Mouse (Mus musculus) lung, embryonic 15.5 days (tissue): Measurements from ENCODE around the gene Serinc4. TPM values are rescaled to one million over a fixed set of nuclear protein-coding genes. Genes with fewer than 3 reads are reported as not detected.
A peak's percentile ranks its signal among the peaks of the same experiment; 100 is the strongest.

Experiments used
- ATAC-seq: fragments of 200-750 bp; cut with Nextera tagmentation; 2 replicates; pipeline ENCODE4 v1.8.0; 2017; ENCODE audit warnings: moderate number of reproducible peaks, borderline replicate concordance; ENCODE audit not compliant: low FRiP score, low TSS enrichment; ENCODE audit errors: extremely low read depth
- H3K27ac ChIP-seq: fragments of 300-500 bp; sonication (generic); 2 replicates; pipeline ENCODE4 v1.5.1; 2015; ENCODE audit warnings: moderate library complexity, mild to moderate bottlenecking, inconsistent platforms
- H3K27me3 ChIP-seq: fragments of 300-500 bp; sonication (generic); 2 replicates; pipeline ENCODE4 v1.6.1; 2015; ENCODE audit warnings: inconsistent platforms
- H3K36me3 ChIP-seq: fragments of 300-500 bp; sonication (generic); 2 replicates; pipeline ENCODE4 v1.6.1; 2015; ENCODE audit warnings: inconsistent platforms
- H3K4me1 ChIP-seq: fragments of 300-500 bp; sonication (generic); 2 replicates; pipeline ENCODE4 v1.6.1; 2015; ENCODE audit warnings: inconsistent platforms
- H3K4me2 ChIP-seq: fragments of 300-500 bp; sonication (generic); 2 replicates; pipeline ENCODE4 v1.6.1; 2015; ENCODE audit warnings: inconsistent platforms, mild to moderate bottlenecking, moderate library complexity
- H3K4me3 ChIP-seq: fragments of 300-500 bp; sonication (generic); 2 replicates; pipeline ENCODE4 v1.5.1; 2015; ENCODE audit warnings: mild to moderate bottlenecking, inconsistent platforms
- H3K9ac ChIP-seq: fragments of 300-500 bp; sonication (generic); 2 replicates; pipeline ENCODE4 v1.6.1; 2015; ENCODE audit warnings: inconsistent platforms
- H3K9me3 ChIP-seq: fragments of 300-500 bp; sonication (generic); 2 replicates; pipeline ENCODE4 v1.6.1; 2016; ENCODE audit warnings: inconsistent platforms
- WGBS: fragments of 180-500 bp; shearing (Covaris S2); methylation state at CpG from one replicate; pipeline ENCODE4 v1.1.7; 2015; 5-methylcytosine and 5-hydroxymethylcytosine counted together
- polyA plus RNA-seq: library from polyadenylated mRNA; unstranded; fragments of >200 nt; fragmentation: Nextera tagmentation; extraction: Ambion mirVana; gene quantifications from 2 replicates; pipeline ENCODE4 v1.2.1, GENCODE M21; 2015

Gene Serinc4
- polyA plus RNA-seq, 1 experiment from 2014 or later = 0.07 TPM

GRCm38 (mm10) chr2:121445117-121445516 is 11.5 kb downstream of the Serinc4 start:
- Histone ChIP-seq H3K9me3 (no peaks in the 10 kb centered on the region), H3K9ac (no peak overlapping the region), H3K36me3 (no peaks in the 10 kb centered on the region), H3K27ac (no peak overlapping the region), H3K4me3 (no peak overlapping the region), H3K4me1 (peaks cover 25% of the 10 kb centered on the region), H3K4me2 (no peak overlapping the region), H3K27me3 (peaks cover 4% of the 10 kb centered on the region; the same call in 1 of the 2 replicates)
- WGBS = 75% methylated on average over 3 of the region's 3 CpGs
- ATAC-seq = no peak

DNA sequence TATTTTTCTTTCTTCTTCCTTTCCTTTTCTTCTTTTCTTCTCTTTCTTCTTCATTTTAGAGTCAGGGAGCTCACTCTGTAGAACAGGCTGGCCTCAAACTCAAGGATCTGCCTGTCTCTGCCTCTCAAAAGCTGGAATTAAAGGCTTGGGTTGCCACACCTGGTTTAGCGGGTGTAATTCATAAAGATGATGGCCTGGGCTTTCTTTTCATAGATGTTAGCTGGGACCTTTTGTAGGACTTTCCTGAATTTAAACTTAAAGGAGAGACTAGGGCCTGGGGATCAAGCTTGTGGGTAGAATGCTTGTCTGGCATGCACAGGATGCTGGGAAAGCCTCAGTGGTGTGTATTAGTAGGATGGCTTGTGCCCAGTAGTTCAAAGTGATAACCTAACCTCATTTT is 12.4 kb downstream of the Serinc4 start, which contains the start of gene Ell3:
Ell3 (minus strand) TSS at position 101 of the 400 bp plus-strand sequence.
- 78% methylated on average over 1 of the region's 1 CpGs for WGBS
- H3K9ac ChIP-seq = no peak within 1 kb of the TSS; the same call in 1 of the 2 replicates
- H3K4me1 ChIP-seq = peaks cover 25% of the 10 kb centered on the region
- peaks cover 4% of the 10 kb centered on the region; the same call in 1 of the 2 replicates for H3K27me3 ChIP-seq
- no peak for ATAC-seq
- H3K27ac ChIP-seq = no peak within 1 kb of the TSS
- no peak within 1 kb of the TSS for H3K4me3 ChIP-seq
- H3K9me3 ChIP-seq = no peaks in the 10 kb centered on the region
- H3K36me3 ChIP-seq = peaks cover 7% of the 10 kb centered on the region
- H3K4me2 ChIP-seq = peak within 1 kb of the TSS; percentile 91

DNA sequence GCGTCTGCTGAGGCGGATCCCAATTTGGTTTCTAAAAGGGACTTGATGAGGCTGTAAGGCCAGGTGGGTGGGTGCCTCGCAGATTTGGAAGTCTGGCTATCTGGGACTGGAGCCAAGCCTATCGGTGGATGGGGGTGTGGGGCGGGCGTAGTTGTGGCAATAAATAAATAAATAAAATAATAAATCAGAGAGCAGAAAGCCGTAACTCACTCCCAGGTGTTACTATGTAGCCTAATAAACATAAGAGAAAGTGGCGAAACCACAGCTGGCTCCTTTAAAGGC is 13.6 kb downstream of the Serinc4 start:
- Histone ChIP-seq H3K9ac (peak overlapping the region; percentile 38), H3K9me3 (no peaks in the 10 kb centered on the region), H3K4me1 (peaks cover 24% of the 10 kb centered on the region), H3K4me3 (peak overlapping the region; percentile 50), H3K36me3 (peaks cover 19% of the 10 kb centered on the region), H3K27me3 (peaks cover 4% of the 10 kb centered on the region; the same call in 1 of the 2 replicates), H3K4me2 (peak overlapping the region; percentile 91), H3K27ac (no peak overlapping the region)
- no peak for ATAC-seq
- 12% methylated on average over 8 of the region's 8 CpGs for WGBS

DNA sequence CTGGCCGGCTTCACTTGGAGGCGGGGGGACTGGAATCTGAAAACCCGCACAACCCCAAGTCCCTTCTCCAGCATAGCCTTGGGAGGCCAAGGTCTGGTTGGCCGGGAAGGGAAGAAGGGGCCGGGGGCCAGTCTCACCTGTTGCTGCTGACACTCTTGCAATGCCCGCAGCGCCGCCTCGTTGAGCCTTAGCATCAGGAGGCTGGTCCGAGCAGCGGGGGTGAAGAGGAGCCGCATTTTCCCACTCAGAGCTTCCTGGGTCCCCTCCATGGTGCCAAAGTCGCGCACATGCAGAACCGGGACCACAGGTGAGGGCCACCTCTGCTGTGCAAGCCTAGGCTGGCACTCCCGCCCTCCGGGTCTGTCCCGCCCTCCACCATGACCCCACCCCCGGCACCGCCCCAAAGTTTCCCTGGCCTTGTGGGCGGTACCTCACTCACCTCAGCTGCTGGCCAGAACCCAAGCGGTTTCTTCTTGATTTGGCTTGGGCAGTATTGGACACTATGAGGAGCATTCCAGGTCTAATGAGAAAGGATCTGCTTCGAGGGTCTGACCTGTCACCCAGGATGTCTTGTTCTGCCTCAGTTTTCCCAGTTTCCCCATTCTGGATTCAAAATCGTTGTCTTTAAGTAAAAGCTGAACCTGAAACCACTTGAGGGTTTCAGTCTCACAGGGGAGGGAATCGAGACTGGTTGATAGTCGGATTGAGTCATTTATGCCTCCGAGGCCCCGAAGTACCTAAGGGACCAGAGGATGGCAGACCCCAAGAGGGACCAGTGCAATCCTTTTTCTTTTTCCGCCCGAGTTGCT is 14.1 kb downstream of the Serinc4 start:
- peak overlapping the region; percentile 50 for H3K4me3 ChIP-seq
- ATAC-seq = peak; percentile 88
- H3K27me3 ChIP-seq = peaks cover 4% of the 10 kb centered on the region; the same call in 1 of the 2 replicates
- peak overlapping the region; percentile 91 for H3K4me2 ChIP-seq
- no peaks in the 10 kb centered on the region for H3K9me3 ChIP-seq
- H3K27ac ChIP-seq = no peak overlapping the region
- 1% methylated on average over 30 of the region's 30 CpGs for WGBS
- peaks cover 24% of the 10 kb centered on the region for H3K36me3 ChIP-seq
- peak overlapping the region; percentile 38 for H3K9ac ChIP-seq
- H3K4me1 ChIP-seq = peaks cover 18% of the 10 kb centered on the region

- 9% methylated on average over 11 of the region's 11 CpGs for WGBS
- no peak; the same call in 1 of the 2 replicates for ATAC-seq
- peaks cover 4% of the 10 kb centered on the region; the same call in 1 of the 2 replicates for H3K27me3 ChIP-seq
- H3K9me3 ChIP-seq = no peaks in the 10 kb centered on the region
- H3K4me2 ChIP-seq = peak overlapping the region; percentile 91
- peaks cover 18% of the 10 kb centered on the region for H3K4me1 ChIP-seq
- peak overlapping the region; percentile 50 for H3K4me3 ChIP-seq
- H3K27ac ChIP-seq = no peak overlapping the region
- H3K9ac ChIP-seq = peak overlapping the region; percentile 38
- peaks cover 31% of the 10 kb centered on the region for H3K36me3 ChIP-seq
These were observed 14.8 kb downstream of the Serinc4 start for GRCm38 (mm10) chr2:121441800-121442199.

DNA sequence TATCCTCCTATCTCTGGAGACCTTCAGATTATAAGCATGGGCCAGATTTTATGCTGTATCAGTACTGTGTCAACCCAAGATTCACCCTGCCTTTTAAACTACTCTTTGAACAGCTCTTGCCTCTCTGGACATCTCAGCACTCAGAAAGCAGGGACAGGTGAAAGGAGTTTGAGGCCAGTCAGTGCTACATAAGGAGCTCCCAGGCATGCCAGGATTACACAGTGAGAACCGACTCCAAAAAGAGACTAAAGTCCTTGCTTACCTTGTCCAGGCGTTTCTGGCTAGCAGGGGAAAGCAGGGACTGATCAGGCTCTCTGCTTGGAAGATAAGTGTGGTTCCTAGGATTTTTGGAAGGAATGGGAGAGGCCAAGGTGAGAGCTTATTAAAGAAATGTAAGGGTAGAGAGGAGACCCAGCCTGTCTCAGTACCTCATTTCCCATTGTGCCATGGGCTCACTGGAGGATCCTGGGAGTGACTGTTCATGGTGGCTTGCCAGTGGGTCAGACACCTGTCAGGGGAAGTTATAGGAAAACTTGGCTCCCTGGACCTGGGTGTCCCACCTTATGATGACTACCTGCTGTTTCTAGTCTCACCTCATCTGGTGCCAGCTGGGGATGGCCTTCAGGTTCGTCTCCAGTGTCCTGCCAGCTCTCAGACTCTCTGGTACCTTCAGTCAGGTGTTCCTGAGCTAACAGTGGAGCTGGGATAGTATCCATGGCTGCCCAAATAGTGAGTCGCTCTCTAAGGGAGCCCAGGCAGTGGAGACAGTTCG is 15.6 kb downstream of the Serinc4 start:
- Histone ChIP-seq H3K4me1 (peaks cover 18% of the 10 kb centered on the region), H3K36me3 (peaks cover 36% of the 10 kb centered on the region), H3K27me3 (peaks cover 4% of the 10 kb centered on the region; the same call in 1 of the 2 replicates), H3K4me3 (no peak overlapping the region), H3K27ac (no peak overlapping the region), H3K4me2 (no peak overlapping the region), H3K9ac (no peak overlapping the region), H3K9me3 (no peaks in the 10 kb centered on the region)
- ATAC-seq = no peak
- WGBS = 51% methylated on average over 5 of the region's 5 CpGs

DNA sequence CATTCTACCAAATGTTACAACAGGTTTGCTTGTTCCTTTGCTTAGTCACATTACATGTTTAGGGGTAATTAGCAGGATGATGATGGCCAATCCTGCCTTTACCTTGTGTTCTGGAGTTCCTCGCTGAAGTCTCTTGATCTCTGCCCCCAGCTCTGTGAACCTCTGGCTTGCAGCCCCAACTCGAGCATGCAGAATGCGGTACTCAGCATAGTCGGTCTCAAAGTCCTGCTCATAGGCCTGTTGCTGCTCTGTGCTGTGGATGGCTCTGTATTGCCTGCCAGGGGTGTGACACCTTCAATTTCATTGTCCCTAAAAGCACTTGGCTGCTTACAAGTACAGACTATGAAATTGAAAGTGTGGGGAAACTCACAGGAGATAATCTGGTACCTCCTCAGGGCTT is 16.8 kb downstream of the Serinc4 start:
- ATAC-seq = no peak
- peaks cover 4% of the 10 kb centered on the region; the same call in 1 of the 2 replicates for H3K27me3 ChIP-seq
- H3K4me1 ChIP-seq = peaks cover 18% of the 10 kb centered on the region
- H3K36me3 ChIP-seq = peaks cover 49% of the 10 kb centered on the region
- no peak overlapping the region for H3K4me3 ChIP-seq
- no peak overlapping the region for H3K4me2 ChIP-seq
- no peak overlapping the region for H3K9ac ChIP-seq
- H3K27ac ChIP-seq = no peak overlapping the region
- no peaks in the 10 kb centered on the region for H3K9me3 ChIP-seq
- WGBS = 78% methylated on average over 4 of the region's 4 CpGs

DNA sequence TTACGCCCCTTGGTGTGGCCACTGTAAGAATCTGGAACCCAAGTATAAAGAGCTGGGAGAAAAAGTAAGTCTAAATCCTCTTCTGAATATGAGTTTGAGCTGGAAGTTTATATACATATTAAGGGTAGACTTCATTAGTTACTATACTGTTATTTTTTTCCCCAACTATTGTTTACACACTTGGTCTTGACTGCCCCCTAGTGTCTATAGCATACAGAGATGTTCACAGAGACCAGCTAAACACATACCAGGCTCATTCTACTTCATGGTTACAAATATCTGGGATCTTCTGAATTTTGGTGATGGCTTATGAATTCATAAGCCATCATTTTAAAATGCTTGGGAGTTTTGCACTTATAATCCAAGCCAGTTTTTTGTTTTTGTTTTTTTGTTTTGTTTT is 21.7 kb downstream of the Serinc4 start:
- Histone ChIP-seq H3K9ac (no peak overlapping the region), H3K9me3 (no peaks in the 10 kb centered on the region), H3K27me3 (no peaks in the 10 kb centered on the region), H3K4me2 (no peak overlapping the region), H3K27ac (no peak overlapping the region), H3K36me3 (peaks cover 97% of the 10 kb centered on the region), H3K4me1 (no peaks in the 10 kb centered on the region), H3K4me3 (no peak overlapping the region)
- 94% methylated on average over 1 of the region's 1 CpGs for WGBS
- ATAC-seq = no peak

GRCm38 (mm10) chr2:121425890-121426289 is 30.7 kb downstream of the Serinc4 start:
- Histone ChIP-seq H3K27ac (no peak overlapping the region), H3K4me3 (no peak overlapping the region), H3K4me1 (no peaks in the 10 kb centered on the region), H3K9me3 (no peaks in the 10 kb centered on the region), H3K27me3 (no peaks in the 10 kb centered on the region), H3K36me3 (peaks cover 87% of the 10 kb centered on the region), H3K4me2 (no peak overlapping the region), H3K9ac (no peak overlapping the region)
- ATAC-seq = no peak
- 88% methylated on average over 2 of the region's 2 CpGs for WGBS

DNA sequence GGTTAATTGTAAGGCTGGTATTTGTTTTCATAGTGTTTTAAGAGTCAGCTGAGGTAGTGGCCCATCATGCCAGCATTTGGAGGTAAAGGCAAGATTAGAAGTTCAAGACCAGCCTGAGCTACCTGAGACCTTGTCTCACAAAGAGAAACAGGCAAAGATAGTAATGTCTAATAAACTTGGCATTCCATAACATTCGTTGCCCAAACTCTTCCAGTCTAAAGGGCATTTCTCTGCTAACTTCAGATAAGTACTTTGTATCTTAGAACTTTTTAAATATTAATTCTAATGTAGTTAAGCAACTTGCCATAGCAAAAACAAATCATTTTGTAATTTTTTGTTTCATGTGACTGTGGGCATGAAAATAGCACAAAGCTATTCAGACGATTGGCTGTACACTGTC is 33.4 kb downstream of the Serinc4 start:
- Histone ChIP-seq H3K36me3 (peaks cover 71% of the 10 kb centered on the region), H3K27me3 (no peaks in the 10 kb centered on the region), H3K9me3 (no peaks in the 10 kb centered on the region), H3K4me3 (no peak overlapping the region), H3K4me1 (0 out of 2 replicates have a peak, but pooled peaks cover 6% of the 10 kb centered on the region), H3K27ac (no peak overlapping the region), H3K4me2 (no peak overlapping the region), H3K9ac (no peak overlapping the region)
- WGBS = 93% methylated on average over 2 of the region's 2 CpGs
- no peak for ATAC-seq

DNA sequence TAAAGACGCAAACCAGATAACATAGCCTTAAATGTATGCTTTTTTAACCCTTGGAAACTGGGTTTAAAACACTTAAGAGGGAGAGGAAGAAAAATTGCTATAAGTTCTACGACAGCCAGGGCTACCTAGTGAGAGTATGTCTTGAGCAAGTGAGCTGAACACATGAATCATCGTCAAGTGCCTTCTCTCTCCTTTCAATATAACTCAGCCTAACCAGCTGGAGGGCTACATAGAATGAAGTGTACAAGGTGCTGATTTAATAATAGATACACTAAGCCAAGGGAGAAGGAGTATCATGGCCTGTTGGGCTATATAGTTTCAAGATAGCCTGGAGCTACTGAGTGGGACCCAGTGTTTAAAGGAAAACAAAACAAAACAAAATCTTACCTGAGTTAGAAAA is 38.1 kb downstream of the Serinc4 start:
- H3K4me1 ChIP-seq = peaks cover 23% of the 10 kb centered on the region
- H3K36me3 ChIP-seq = peaks cover 51% of the 10 kb centered on the region
- 82% methylated on average over 3 of the region's 3 CpGs for WGBS
- no peak overlapping the region for H3K4me2 ChIP-seq
- H3K4me3 ChIP-seq = no peak overlapping the region
- H3K27ac ChIP-seq = no peak overlapping the region
- no peaks in the 10 kb centered on the region for H3K27me3 ChIP-seq
- no peak for ATAC-seq
- no peak overlapping the region for H3K9ac ChIP-seq
- H3K9me3 ChIP-seq = no peaks in the 10 kb centered on the region

DNA sequence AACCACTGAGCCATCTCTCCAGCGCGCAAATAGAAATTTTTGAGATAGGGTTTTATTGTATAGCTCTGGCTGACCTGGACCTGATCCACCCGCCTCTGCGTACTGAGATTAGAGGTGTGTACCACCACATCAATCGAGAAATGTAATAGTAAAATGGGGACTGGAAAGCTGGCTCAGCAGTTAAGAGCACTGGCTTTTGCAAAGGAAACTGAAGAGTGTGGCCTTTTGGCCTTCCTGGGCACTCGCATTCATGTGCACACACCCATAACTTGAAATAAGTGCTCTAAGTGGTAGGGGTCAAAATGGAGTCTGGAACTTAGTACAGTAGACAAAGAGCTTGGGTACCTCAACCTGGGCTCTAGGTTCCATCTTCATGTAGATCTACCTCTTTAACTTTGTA is 40.2 kb downstream of the Serinc4 start:
- Histone ChIP-seq H3K9me3 (no peaks in the 10 kb centered on the region), H3K9ac (no peak overlapping the region), H3K27ac (no peak overlapping the region), H3K36me3 (peaks cover 32% of the 10 kb centered on the region), H3K4me3 (no peak overlapping the region; the same call in 1 of the 2 replicates), H3K4me1 (peaks cover 26% of the 10 kb centered on the region), H3K27me3 (no peaks in the 10 kb centered on the region), H3K4me2 (peak overlapping the region; percentile 56)
- WGBS = 79% methylated on average over 6 of the region's 6 CpGs
- ATAC-seq = no peak
